Mouse (Mus musculus) telencephalon, adult 2 months (tissue): ENCODE measurements around the gene Gm45062.
A peak's percentile ranks its signal among the peaks of the same experiment; 100 is the strongest.

Experiments used
- DNase-seq: peaks from one replicate; pipeline ENCODE4 v3.0.0-alpha.2; 2011; ENCODE audit warnings: low read depth, low spot score

Gene Gm45062

GRCm38 (mm10) chr6:8619582-8620350 lies 360.5 kb downstream of the Gm45062 start:
- DNase-seq, result no peak

GRCm38 (mm10) chr6:8623045-8623444 lies 363.8 kb downstream of the Gm45062 start:
- DNase-seq, result peak; percentile 64

- no peak for DNase-seq
Observed at GRCm38 (mm10) chr6:8628226-8628625, 369.0 kb downstream of the Gm45062 start.

GRCm38 (mm10) chr6:8628715-8629267 lies 369.5 kb downstream of the Gm45062 start:
- no peak for DNase-seq

- no peak for DNase-seq
Observed at GRCm38 (mm10) chr6:8630531-8630930, 371.3 kb downstream of the Gm45062 start.

GRCm38 (mm10) chr6:8631362-8631761 lies 372.1 kb downstream of the Gm45062 start:
- no peak for DNase-seq

- no peak for DNase-seq
Observed at GRCm38 (mm10) chr6:8631986-8632632, 372.9 kb downstream of the Gm45062 start.

- no peak for DNase-seq
Observed at GRCm38 (mm10) chr6:8632701-8633100, 373.5 kb downstream of the Gm45062 start.

- peak; percentile 89 for DNase-seq
Observed at GRCm38 (mm10) chr6:8638122-8638521, 378.9 kb downstream of the Gm45062 start.

GRCm38 (mm10) chr6:8638899-8639298 lies 379.6 kb downstream of the Gm45062 start:
- DNase-seq, result no peak

GRCm38 (mm10) chr6:8639526-8639925 lies 380.3 kb downstream of the Gm45062 start:
- no peak for DNase-seq

- no peak for DNase-seq
Observed at GRCm38 (mm10) chr6:8640863-8641262, 381.6 kb downstream of the Gm45062 start.

- DNase-seq, result peak; percentile 85
Observed at GRCm38 (mm10) chr6:8644703-8645102, 385.5 kb downstream of the Gm45062 start.

GRCm38 (mm10) chr6:8645708-8646107 lies 386.5 kb downstream of the Gm45062 start:
- peak; percentile 58 for DNase-seq
